Mouse (Mus musculus) hindlimb bud, embryonic 11.5 days (tissue): ENCODE measurements around the gene Wfdc17.

Experiments
- DNase-seq: peaks from one replicate; pipeline ENCODE4 v3.0.0-alpha.2; 2012; ENCODE audit warnings: low read depth, low spot score; ENCODE audit errors: extremely low spot score

Wfdc17 gene

DNA sequence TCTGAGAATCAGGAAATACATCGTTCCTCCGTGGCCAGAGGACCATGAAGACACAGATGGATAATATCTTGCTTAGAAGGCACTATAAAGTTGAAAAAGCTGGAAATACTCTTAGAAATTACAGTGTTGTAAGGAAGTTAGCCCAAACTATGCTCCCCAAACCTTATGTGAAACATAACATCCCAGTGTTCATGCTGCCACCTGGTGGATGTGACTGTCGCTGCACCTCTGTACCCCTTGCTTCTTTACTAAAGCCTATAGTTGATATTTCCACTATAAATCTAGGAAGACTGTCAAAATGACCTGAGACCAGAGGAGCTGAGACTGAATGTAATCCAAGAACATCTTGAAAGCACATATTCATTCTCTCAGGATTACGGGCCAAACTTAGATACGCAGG lies 35.5 kb downstream of the Wfdc17 start:
- peak; percentile 60 for DNase-seq

GRCm38 (mm10) chr11:83740443-83740991 lies 36.7 kb downstream of the Wfdc17 start:
- DNase-seq, result no peak

GRCm38 (mm10) chr11:83741841-83742240 lies 38.0 kb downstream of the Wfdc17 start:
- no peak for DNase-seq

DNA sequence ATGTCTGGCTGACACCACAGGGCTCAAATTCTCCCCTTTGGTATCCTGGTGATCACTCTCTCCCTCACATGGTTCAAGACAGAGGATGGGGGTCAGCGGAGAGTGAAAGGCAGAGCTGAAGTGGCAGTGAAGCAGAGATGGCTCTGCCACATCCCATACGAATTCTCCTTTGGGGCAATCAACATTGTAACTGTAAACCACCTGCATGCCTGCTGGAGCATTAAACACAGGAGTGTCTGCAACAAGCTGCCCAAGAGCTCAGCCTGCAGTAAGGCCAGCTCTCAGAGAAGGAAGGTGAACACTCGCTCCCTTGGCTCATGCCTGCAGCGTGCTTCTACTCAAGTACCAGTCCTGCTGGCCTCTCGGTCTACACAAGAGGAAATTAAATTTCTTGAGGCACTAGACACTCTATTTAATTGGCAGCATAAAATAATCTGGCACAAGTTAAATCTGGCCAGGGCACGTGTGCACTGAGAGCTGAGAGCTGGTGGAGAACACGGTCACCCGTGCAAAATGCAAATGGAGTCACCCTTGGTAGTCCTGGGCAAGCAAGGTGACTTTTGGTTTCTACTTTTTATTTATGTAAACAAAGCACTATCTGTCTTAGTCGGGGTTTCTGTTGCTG lies 39.1 kb downstream of the Wfdc17 start:
- no peak for DNase-seq

GRCm38 (mm10) chr11:83743525-83743924 lies 39.7 kb downstream of the Wfdc17 start:
- DNase-seq, result no peak

GRCm38 (mm10) chr11:83746152-83746551 lies 42.4 kb downstream of the Wfdc17 start:
- no peak for DNase-seq

GRCm38 (mm10) chr11:83746681-83747080 lies 42.9 kb downstream of the Wfdc17 start, which contains the start of gene Wfdc21:
Gene Wfdc21, plus strand, starts transcription at chr11:83746940.
- no peak for DNase-seq

GRCm38 (mm10) chr11:83747376-83748265 lies 43.8 kb downstream of the Wfdc17 start:
- no peak for DNase-seq

GRCm38 (mm10) chr11:83753581-83754181 lies 49.9 kb downstream of the Wfdc17 start, which contains the start of gene Heatr6:
Gene Heatr6, plus strand, starts transcription at chr11:83753696.
- peak; percentile 57 for DNase-seq

DNA sequence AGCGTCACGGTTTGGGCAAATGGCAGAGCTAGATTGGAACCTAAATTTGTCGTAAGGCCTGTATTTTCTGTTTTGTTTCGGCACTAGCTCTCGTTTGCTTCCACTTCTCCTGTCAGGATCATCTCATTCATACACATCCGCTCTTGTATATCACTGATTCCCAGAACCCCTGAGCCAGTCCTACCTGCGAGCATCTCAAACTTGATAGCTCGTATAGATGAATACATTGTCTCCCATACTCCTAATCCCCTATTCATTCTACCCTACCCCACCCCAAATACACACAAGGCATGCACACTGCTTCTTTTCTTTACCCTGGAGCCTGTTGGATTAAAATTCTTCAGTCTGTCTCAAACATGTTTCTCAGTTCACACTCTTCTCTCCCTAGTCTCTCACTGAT lies 50.4 kb downstream of the Wfdc17 start:
- peak; percentile 3 for DNase-seq
